Mouse (Mus musculus): ENCODE results near the gene Kcne1.

- no peak for TF ChIP-seq POLR2A (IDR thresholded peaks at IDR 0.05; ENCODE audit: insufficient read depth, low read depth, low read length)
- TF ChIP-seq CTCF (IDR thresholded peaks at IDR 0.05; ENCODE audit: insufficient read depth, low read depth, low read length) = no peak
These were observed 57.3 kb downstream of the Kcne1 start for GRCm38 (mm10) chr16:92301989-92302388.

Data from olfactory bulb, adult 2 months (tissue).